Mouse (Mus musculus) thymus, adult 2 months (tissue): ENCODE data around the gene Akap8l.

Experiments used
- CTCF ChIP-seq: fragments of 200-500 bp; IDR thresholded peaks from 2 replicates; pipeline ENCODE4 v1.5.1; 2012; ENCODE audit warnings: mild to moderate bottlenecking, control low read depth, low read length, moderate library complexity, borderline replicate concordance; ENCODE audit not compliant: control insufficient read depth, poor library complexity, insufficient read depth; ENCODE audit errors: extremely low read depth
- POLR2A ChIP-seq: fragments of 200-500 bp; IDR thresholded peaks from 2 replicates; pipeline ENCODE4 v1.6.1; 2012; ENCODE audit warnings: mild to moderate bottlenecking, low read length, control low read depth, moderate library complexity; ENCODE audit not compliant: control insufficient read depth, poor library complexity, insufficient read depth; ENCODE audit errors: extremely low read depth

GRCm38 (mm10) chr17:32281611-32282310, 68.6 kb downstream of the Akap8l start:
- TF ChIP-seq CTCF (no peak), POLR2A (no peak)
